Mouse (Mus musculus) embryonic fibroblast, embryonic 13.5 days (primary cell): Measurements from ENCODE around the gene Chd1.

ENCODE experiments used
- CTCF ChIP-seq: IDR thresholded peaks from 2 replicates; pipeline ENCODE4 v1.5.1; 2011; ENCODE audit warnings: mild to moderate bottlenecking, control low read depth, low read length, moderate library complexity, borderline replicate concordance; ENCODE audit not compliant: insufficient read depth
- POLR2A ChIP-seq: IDR thresholded peaks from 2 replicates; pipeline ENCODE4 v1.6.1; 2011; ENCODE audit warnings: low read depth, mild to moderate bottlenecking, control low read depth, low read length, moderate library complexity

DNA sequence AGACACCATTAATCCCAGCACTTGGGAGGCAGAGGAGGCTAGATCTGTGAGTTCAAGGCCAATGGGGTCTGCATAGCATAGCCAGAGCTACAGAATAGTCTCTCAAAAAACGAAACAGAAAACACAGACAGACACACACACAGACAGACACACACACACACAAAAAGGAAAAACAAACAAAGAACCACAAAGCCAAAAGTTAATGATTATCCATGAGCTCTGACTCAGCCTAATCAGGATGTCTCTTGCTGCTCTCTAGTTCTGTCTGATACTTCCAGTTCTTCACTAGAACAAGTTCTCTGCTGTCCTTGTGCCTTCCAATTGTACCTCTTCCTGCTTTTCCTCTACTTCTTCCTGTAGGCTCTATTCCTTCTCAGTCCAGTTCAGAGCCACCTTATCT is 14.5 kb upstream of the Chd1 start:
- TF ChIP-seq CTCF (no peak), POLR2A (no peak)
